Mouse (Mus musculus) megakaryocyte-erythroid progenitor cell, adult 5 weeks (primary cell): ENCODE measurements around the gene Fam216a. TPM values are rescaled to one million over a fixed set of nuclear protein-coding genes. Genes with fewer than 3 reads are reported as not detected.

Source experiments
- polyA plus RNA-seq: library from polyadenylated mRNA; stranded (reverse); fragments of >175 nt; gene quantifications from 2 replicates; pipeline ENCODE4 v1.2.3, GENCODE M21; 2012

Fam216a gene
- polyA plus RNA-seq, result 45.8 and 47.2 TPM in 2 replicates

DNA sequence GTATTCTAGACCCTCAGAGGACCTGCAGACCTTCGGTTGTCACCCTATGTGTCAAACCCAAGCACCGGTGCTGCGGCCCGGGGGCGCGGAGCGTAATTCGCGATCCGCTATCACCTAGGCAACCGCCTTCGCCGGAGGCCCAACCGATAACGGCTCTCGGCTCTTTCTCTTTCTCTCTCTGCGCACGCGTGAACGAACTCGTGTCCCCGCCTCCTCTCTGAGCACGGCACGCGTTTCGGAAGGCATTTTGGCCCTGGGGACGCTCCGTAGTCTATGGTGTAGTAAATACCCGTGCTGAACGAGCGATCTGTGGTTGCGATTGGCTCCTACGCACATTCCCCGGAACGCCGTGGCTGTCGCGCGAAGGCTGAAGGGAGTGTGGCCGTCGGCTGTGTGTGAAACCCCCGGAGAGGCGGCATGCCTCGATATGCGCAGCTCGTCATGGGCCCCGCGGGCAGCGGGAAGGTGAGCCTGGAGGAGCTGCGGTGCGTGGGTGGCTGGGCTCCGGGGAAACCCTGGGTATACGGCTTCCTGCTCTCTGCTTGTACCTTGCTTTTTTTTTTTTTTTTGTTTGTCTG, at the start of gene Fam216a:
Gene Fam216a, minus strand, starts transcription at position 173 of the 578 bp plus-strand sequence.

DNA sequence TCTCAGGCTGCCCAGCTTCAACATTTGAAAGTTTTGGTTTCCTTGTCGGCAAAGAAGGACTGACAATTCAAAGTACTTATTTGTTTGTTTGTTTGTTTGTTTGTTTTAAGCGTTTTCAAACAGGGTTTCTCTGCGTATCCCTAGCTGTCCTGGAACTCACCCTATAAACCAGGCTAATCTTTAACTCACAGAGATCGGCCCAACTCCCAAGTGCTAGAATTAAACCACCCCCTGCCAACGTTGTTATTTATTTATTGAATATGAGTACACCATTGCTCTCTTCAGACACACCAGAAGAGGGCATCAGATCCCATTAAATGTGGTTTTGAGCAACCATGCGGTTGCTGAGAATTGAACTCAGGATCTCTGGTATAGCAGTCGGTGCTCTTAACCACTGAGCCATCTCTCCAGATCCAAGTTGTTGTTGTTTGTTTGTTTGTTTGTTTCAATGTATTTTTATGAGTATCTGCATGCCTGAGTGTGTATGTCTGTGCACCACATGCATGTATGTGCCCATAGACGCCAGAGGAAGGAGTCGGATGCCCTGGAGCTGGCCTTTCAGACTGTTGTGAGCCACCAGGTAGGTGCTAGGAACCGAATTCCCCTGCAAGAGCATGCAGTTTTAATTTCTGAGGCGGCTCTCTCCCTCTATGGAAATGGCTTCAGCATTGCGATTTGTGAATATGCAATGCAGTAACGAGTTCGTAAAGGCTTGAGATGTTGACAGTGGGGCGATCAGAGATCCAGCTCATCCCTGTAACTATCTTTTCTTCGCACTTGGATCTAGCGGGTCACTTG, 49.3 kb upstream of the Fam216a start, which contains the start of gene Anapc7:
Gene Anapc7, plus strand, starts transcription at position 423 of the 798 bp plus-strand sequence.

DNA sequence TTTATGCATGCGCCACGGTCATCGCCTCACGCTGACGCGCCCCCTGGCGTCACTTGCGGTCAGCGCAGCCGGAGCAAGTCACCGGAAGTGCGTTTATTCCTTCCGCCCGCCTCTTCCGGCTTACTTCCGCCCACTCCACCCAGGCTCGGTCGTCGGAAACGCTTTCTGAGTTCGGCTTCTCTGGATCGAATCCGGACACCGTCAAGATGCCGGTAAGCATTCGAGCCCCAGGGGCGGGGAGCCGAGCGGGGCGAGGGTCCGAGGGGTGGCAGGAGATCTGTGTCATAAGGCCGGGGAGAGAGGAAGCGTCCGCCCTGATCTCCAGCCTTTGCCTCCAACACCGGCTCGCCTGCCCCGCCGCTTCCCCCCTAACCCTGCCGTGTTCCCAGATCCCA, 19.6 kb upstream of the Fam216a start, which contains the start of gene Arpc3:
Gene Arpc3, plus strand, starts transcription at position 93 of the 395 bp plus-strand sequence.

DNA sequence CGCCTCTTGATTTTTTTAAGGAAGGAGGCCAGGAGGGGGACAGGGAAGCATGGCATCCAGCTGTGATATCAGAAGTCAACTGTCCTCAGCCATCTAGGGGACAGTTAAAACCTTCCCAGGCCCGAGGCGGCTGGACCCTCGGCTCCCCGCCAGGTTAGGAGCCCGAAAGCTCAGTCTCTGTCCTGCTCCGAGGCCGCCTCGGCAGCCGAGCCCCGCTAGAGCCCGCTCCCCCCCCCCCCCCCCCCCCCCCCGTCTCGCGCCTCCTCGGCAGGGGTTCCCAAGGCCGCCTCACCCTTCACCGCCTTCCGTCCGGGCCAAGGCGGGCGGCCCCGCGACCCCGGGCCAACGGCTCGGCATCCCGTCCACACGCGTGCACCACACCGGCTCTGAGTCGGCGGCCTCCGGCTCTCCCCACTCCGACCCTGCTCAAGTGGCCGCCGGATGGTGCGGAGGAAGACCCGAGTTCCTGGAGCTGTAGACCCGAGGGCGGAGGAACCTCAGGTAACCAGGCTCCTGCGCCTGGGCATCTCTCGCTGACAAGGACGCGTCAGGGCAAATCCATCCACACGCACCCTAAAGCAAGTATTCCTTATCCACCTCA, 473 bp downstream of the Fam216a start, which contains the start of gene Gpn3:
Gene Gpn3, plus strand, starts transcription at position 286 of the 601 bp plus-strand sequence.

DNA sequence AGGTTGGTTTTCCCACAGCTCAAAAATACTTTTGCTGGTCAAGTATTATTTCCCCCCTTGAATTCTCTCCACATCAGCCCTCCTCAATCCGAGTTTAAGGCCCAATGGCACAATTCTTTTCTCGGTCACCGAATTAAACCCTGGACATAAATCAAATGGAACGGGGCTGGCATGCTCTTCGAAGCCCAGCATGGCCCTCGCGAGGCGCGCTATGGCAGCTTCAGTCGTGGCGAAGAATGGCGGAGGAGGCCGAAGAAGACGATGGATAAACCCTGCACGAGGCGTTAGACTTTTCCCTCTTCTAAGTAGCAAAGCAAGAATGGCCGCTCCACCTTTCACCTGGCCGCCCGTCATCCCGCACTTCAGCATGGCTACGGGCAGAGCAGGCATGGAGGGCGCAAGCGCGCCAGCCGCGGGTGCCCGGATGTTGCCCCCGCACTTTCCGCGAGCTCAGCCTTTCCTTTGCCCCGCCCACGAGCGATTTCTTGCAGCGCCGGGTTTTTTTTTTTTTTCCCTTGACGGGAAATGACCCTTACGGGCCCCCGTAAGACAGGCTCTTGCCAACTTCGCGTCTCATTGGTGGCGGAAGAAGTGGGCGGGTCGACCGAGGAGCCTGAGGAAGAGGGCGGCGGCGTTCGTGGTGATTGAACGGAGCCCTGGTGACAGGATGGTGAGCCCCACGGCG, 18.2 kb downstream of the Fam216a start, which contains the start of the genes Rad9b and Vps29:
Gene Rad9b, minus strand, starts transcription at position 427 of the 685 bp plus-strand sequence.
Gene Vps29, plus strand, starts transcription at position 563 of the 685 bp plus-strand sequence.

Other genes with a start within 250 kb of the Fam216a start
- gene Ccdc63, start 231.5 kb downstream of the Fam216a start, polyA plus RNA-seq, result 0.30 and 0.34 TPM in 2 replicates
- 114 and 165 TPM in 2 replicates for gene Ppp1cc, start 214.1 kb downstream of the Fam216a start, polyA plus RNA-seq
- gene Hvcn1, start 165.6 kb downstream of the Fam216a start, polyA plus RNA-seq, result 33.1 and 50.8 TPM in 2 replicates
- gene Tctn1, start 107.9 kb downstream of the Fam216a start, polyA plus RNA-seq, result 9.7 and 12.0 TPM in 2 replicates
- gene Pptc7, start 88.0 kb downstream of the Fam216a start, polyA plus RNA-seq, result 9.4 and 11.1 TPM in 2 replicates
- gene Rad9b, start 18.1 kb downstream of the Fam216a start, polyA plus RNA-seq, result 0.61 and 1.3 TPM in 2 replicates
- 8.8 and 10.1 TPM in 2 replicates for gene Vps29, start 18.0 kb downstream of the Fam216a start, polyA plus RNA-seq
- 37.5 and 39.2 TPM in 2 replicates for gene Gpn3, start 488 bp downstream of the Fam216a start, polyA plus RNA-seq
- gene Arpc3, start 19.5 kb upstream of the Fam216a start, polyA plus RNA-seq, result 52.9 and 66.4 TPM in 2 replicates
- 16.9 and 25.5 TPM in 2 replicates for gene Anapc7, start 49.3 kb upstream of the Fam216a start, polyA plus RNA-seq
- gene Atp2a2, start 129.9 kb upstream of the Fam216a start, polyA plus RNA-seq, result 41.9 and 48.4 TPM in 2 replicates
- gene Ift81, start 242.2 kb upstream of the Fam216a start, polyA plus RNA-seq, result 0.84 and 1.2 TPM in 2 replicates